Mouse (Mus musculus) intestine, postnatal 0 days (tissue): ENCODE results near the gene Olfr1326-ps1. TPM values are rescaled to one million over a fixed set of nuclear protein-coding genes. Genes with fewer than 3 reads are reported as not detected.

ENCODE experiments used
- ATAC-seq: fragments of 200-750 bp; cut with Nextera tagmentation; 2 replicates; pipeline ENCODE4 v1.8.0; 2017; ENCODE audit warnings: mild to moderate bottlenecking, moderate TSS enrichment, moderate library complexity
- H3K27ac ChIP-seq: fragments of 300-500 bp; sonication (generic); 2 replicates; pipeline ENCODE4 v1.5.1; 2014; ENCODE audit warnings: mild to moderate bottlenecking, low read depth, low read length, moderate library complexity
- H3K27me3 ChIP-seq: fragments of 300-500 bp; sonication (generic); replicated peaks from 2 replicates; pipeline ENCODE4 v1.6.1; 2014; ENCODE audit warnings: low read length, mixed read lengths; ENCODE audit not compliant: control insufficient read depth, insufficient read depth
- H3K36me3 ChIP-seq: fragments of 300-500 bp; sonication (generic); 2 replicates; pipeline ENCODE4 v1.6.1; 2014; ENCODE audit warnings: mild to moderate bottlenecking, moderate library complexity; ENCODE audit not compliant: control insufficient read depth, insufficient read depth
- H3K4me1 ChIP-seq: fragments of 300-500 bp; sonication (generic); replicated peaks from 2 replicates; pipeline ENCODE4 v1.6.1; 2014; ENCODE audit warnings: antibody characterized with exemption, low read length, mixed read lengths; ENCODE audit not compliant: control insufficient read depth, insufficient read depth
- H3K4me2 ChIP-seq: fragments of 300-500 bp; sonication (generic); replicated peaks from 2 replicates; pipeline ENCODE4 v1.6.1; 2014; ENCODE audit warnings: low read depth, mild to moderate bottlenecking, moderate library complexity
- H3K4me3 ChIP-seq: fragments of 300-500 bp; sonication (generic); 2 replicates; pipeline ENCODE4 v1.5.1; 2014; ENCODE audit warnings: low read depth, low read length
- H3K9ac ChIP-seq: fragments of 300-500 bp; sonication (generic); 2 replicates; pipeline ENCODE4 v1.6.1; 2014; ENCODE audit warnings: mild to moderate bottlenecking, low read depth, low read length
- H3K9me3 ChIP-seq: fragments of 300-500 bp; sonication (generic); 2 replicates; pipeline ENCODE4 v1.6.1; 2016; ENCODE audit warnings: mixed run types; ENCODE audit not compliant: control insufficient read depth
- CTCF ChIP-seq: sonication (generic); IDR thresholded peaks from 2 replicates; pipeline ENCODE4 v1.5.1; 2016; ENCODE audit warnings: low read depth, mild to moderate bottlenecking, control low read depth, antibody characterized with exemption, moderate library complexity
- WGBS: fragments of 180-500 bp; shearing (Covaris S2); extraction: QIAGEN DNeasy Blood & Tissue Kit; methylation state at CpG from one replicate; pipeline ENCODE4 v1.1.7; 2014; 5-methylcytosine and 5-hydroxymethylcytosine counted together
- polyA plus RNA-seq: library from polyadenylated mRNA; unstranded; fragments of >200 nt; fragmentation: Nextera tagmentation; extraction: Ambion mirVana; gene quantifications from 2 replicates; pipeline ENCODE4 v1.2.1, GENCODE M21; 2015

Gene Olfr1326-ps1
- not detected in 2 replicates for polyA plus RNA-seq

- Histone ChIP-seq H3K27me3 (no peaks in the 10 kb centered on the region), H3K4me2 (no peak within 1 kb of the TSS), H3K4me1 (no peaks in the 10 kb centered on the region), H3K4me3 (no peak within 1 kb of the TSS), H3K27ac (no peak within 1 kb of the TSS), H3K36me3 (no peaks in the 10 kb centered on the region), H3K9me3 (no peaks in the 10 kb centered on the region), H3K9ac (no peak within 1 kb of the TSS)
- no peak for TF ChIP-seq CTCF
- ATAC-seq: no peak
Measured at GRCm38 (mm10) chrX:74574788-74575187, at the start of gene Olfr1326-ps1. Gene Olfr1326-ps1 (minus strand): TSS chrX:74574888.

GRCm38 (mm10) chrX:74592379-74592778 is 17.7 kb upstream of the Olfr1326-ps1 start, which contains the start of gene Olfr1325:
Gene Olfr1325 (plus strand): TSS chrX:74592679.
- ATAC-seq: no peak
- H3K9me3 ChIP-seq: no peaks in the 10 kb centered on the region
- H3K4me2 ChIP-seq: no peak within 1 kb of the TSS
- H3K36me3 ChIP-seq: no peaks in the 10 kb centered on the region
- no peak for TF ChIP-seq CTCF
- H3K4me3 ChIP-seq: no peak within 1 kb of the TSS
- no peak within 1 kb of the TSS for H3K9ac ChIP-seq
- H3K4me1 ChIP-seq: no peaks in the 10 kb centered on the region
- 89% methylated on average over 2 of the region's 2 CpGs for WGBS
- H3K27ac ChIP-seq: no peak within 1 kb of the TSS
- no peaks in the 10 kb centered on the region for H3K27me3 ChIP-seq

Other genes starting within 250 kb of the Olfr1326-ps1 start
- gene Plxna3, start 245.8 kb downstream of the Olfr1326-ps1 start, polyA plus RNA-seq: 0.93 and 1.3 TPM in 2 replicates
- 58.3 and 62.2 TPM in 2 replicates for gene Lage3, start 221.3 kb downstream of the Olfr1326-ps1 start, polyA plus RNA-seq
- 77.4 and 78.1 TPM in 2 replicates for gene Ubl4a, start 201.7 kb downstream of the Olfr1326-ps1 start, polyA plus RNA-seq
- gene Slc10a3, start 201.5 kb downstream of the Olfr1326-ps1 start, polyA plus RNA-seq: 16.9 and 18.3 TPM in 2 replicates
- gene Fam3a, start 181.6 kb downstream of the Olfr1326-ps1 start, polyA plus RNA-seq: 20.9 and 22.0 TPM in 2 replicates
- gene Ikbkg, start 181.6 kb downstream of the Olfr1326-ps1 start, polyA plus RNA-seq: 12.0 and 12.7 TPM in 2 replicates
- 13.6 and 14.5 TPM in 2 replicates for gene G6pdx, start 145.7 kb downstream of the Olfr1326-ps1 start, polyA plus RNA-seq
- gene Gm6880, start 93.5 kb downstream of the Olfr1326-ps1 start, polyA plus RNA-seq: not detected in 2 replicates
- gene Olfr1325, start 17.8 kb upstream of the Olfr1326-ps1 start, polyA plus RNA-seq: not detected in 2 replicates
- gene Gm5640, start 70.7 kb upstream of the Olfr1326-ps1 start, polyA plus RNA-seq: 1.1 and 1.3 TPM in 2 replicates
- gene Gm6890, start 166.0 kb upstream of the Olfr1326-ps1 start, polyA plus RNA-seq: not detected in 2 replicates